Comparison of ENCODE assay signal across 12 mouse cellular contexts in genomic region chr11:117952174-117952933, GRCm38 (mm10). TPM values are rescaled to one million over a fixed set of nuclear protein-coding genes. Genes with fewer than 3 reads are reported as not detected.
DNase-seq lines count a peak whose midpoint lies in the region; ATAC-seq lines count a peak whose summit lies in the region.
"Had no signal": no experiment of that assay in that cellular context is flagged by ENCODE, and none has a peak within 500 bp of the region (broad histone marks: within the 10 kb centered on the region; RNA-seq: fewer than 3 reads in every experiment).

No protein-coding gene starts in this region.

- H3K36me3 ChIP-seq in midbrain, embryonic 10.5 days, result no peaks in the 10 kb centered on the region
- no peaks in the 10 kb centered on the region for H3K36me3 ChIP-seq in midbrain, embryonic 14.5 days (ENCODE audit: control insufficient read depth, insufficient read depth, low read length)
- no peaks in the 10 kb centered on the region for H3K36me3 ChIP-seq in forebrain, embryonic 16.5 days (ENCODE audit: control insufficient read depth, insufficient read depth)
- H3K36me3 ChIP-seq: embryonic facial prominence, embryonic 13.5 days; hindbrain, embryonic 12.5 days had no signal

- WGBS in midbrain, embryonic 10.5 days, result 75% methylated on average over 9 of the region's 9 CpGs
- WGBS in midbrain, embryonic 14.5 days, result 76% methylated on average over 9 of the region's 9 CpGs
- 74% methylated on average over 9 of the region's 9 CpGs for WGBS in forebrain, embryonic 16.5 days

- peaks cover 58% of the 10 kb centered on the region for H3K4me1 ChIP-seq in midbrain, embryonic 10.5 days
- peaks cover 6% of the 10 kb centered on the region; the same call in 1 of the 2 replicates for H3K4me1 ChIP-seq in midbrain, embryonic 14.5 days (ENCODE audit: control insufficient read depth, insufficient read depth, low read length)
- H3K4me1 ChIP-seq in forebrain, embryonic 16.5 days (replicated peaks; ENCODE audit: control insufficient read depth, insufficient read depth, low read length), result peaks cover 20% of the 10 kb centered on the region

- H3K4me3 ChIP-seq in midbrain, embryonic 10.5 days, result no peak overlapping the region
- H3K4me3 ChIP-seq in midbrain, embryonic 14.5 days (replicated peaks; ENCODE audit: low read depth, low read length), result no peak overlapping the region
- no peak overlapping the region for H3K4me3 ChIP-seq in forebrain, embryonic 16.5 days (replicated peaks; ENCODE audit: low read length)
- H3K4me3 ChIP-seq: embryonic facial prominence, embryonic 13.5 days; hindbrain, embryonic 12.5 days had no signal

- DNase-seq in midbrain, embryonic 10.5 days (ENCODE audit: low spot score), result no peak
- no peak for DNase-seq in midbrain, embryonic 14.5 days
- DNase-seq in induced T-regulatory cell, adult 2 months (ENCODE audit: low read depth), result peak; percentile 91
- DNase-seq in spleen, adult 18-20 months, result peak; percentile 82 to 85
- no peak for DNase-seq in embryo, embryonic 10 days (ENCODE audit: low spot score)
- no peak for DNase-seq in right cerebral cortex, postnatal 10 days (ENCODE audit: low spot score in 2 of 2)
- DNase-seq: adrenal gland, postnatal 25 days; cerebellum, adult 2 months; right cerebral cortex, postnatal 25 days had no signal

- H3K9ac ChIP-seq in midbrain, embryonic 14.5 days (replicated peaks; ENCODE audit: low read length), result no peak overlapping the region
- H3K9ac ChIP-seq in forebrain, embryonic 16.5 days (replicated peaks; ENCODE audit: low read depth, low read length), result no peak overlapping the region
- H3K9ac ChIP-seq: embryonic facial prominence, embryonic 13.5 days; hindbrain, embryonic 12.5 days had no signal

- no peaks in the 10 kb centered on the region for H3K9me3 ChIP-seq in midbrain, embryonic 10.5 days (replicated peaks)
- H3K9me3 ChIP-seq in midbrain, embryonic 14.5 days (ENCODE audit: control insufficient read depth, low read length), result no peaks in the 10 kb centered on the region
- no peaks in the 10 kb centered on the region for H3K9me3 ChIP-seq in forebrain, embryonic 16.5 days (ENCODE audit: control insufficient read depth, low read length)
- H3K9me3 ChIP-seq: embryonic facial prominence, embryonic 13.5 days; hindbrain, embryonic 12.5 days had no signal

- no peak overlapping the region for H3K4me2 ChIP-seq in midbrain, embryonic 14.5 days (ENCODE audit: low read length)
- H3K4me2 ChIP-seq in forebrain, embryonic 16.5 days (ENCODE audit: low read length), result no peak overlapping the region
- H3K4me2 ChIP-seq: embryonic facial prominence, embryonic 13.5 days; hindbrain, embryonic 12.5 days had no signal

- peak overlapping the region; percentile 47; the same call in 1 of the 2 replicates for H3K27ac ChIP-seq in midbrain, embryonic 10.5 days (replicated peaks)
- no peak overlapping the region for H3K27ac ChIP-seq in midbrain, embryonic 14.5 days (replicated peaks; ENCODE audit: low read depth, low read length)
- no peak overlapping the region for H3K27ac ChIP-seq in forebrain, embryonic 16.5 days (ENCODE audit: low read length)
- H3K27ac ChIP-seq: embryonic facial prominence, embryonic 13.5 days; hindbrain, embryonic 12.5 days had no signal

- H3K27me3 ChIP-seq in midbrain, embryonic 10.5 days (ENCODE audit: low read depth, poor library complexity, severe bottlenecking), result peaks cover 60% of the 10 kb centered on the region
- no peaks in the 10 kb centered on the region; the same call in 1 of the 2 replicates for H3K27me3 ChIP-seq in midbrain, embryonic 14.5 days (ENCODE audit: control insufficient read depth, insufficient read depth, low read length)
- H3K27me3 ChIP-seq in forebrain, embryonic 16.5 days (replicated peaks; ENCODE audit: control insufficient read depth, insufficient read depth, low read length), result 0 out of 2 replicates have a peak, but pooled peaks cover 3% of the 10 kb centered on the region

- no peak for ATAC-seq in midbrain, embryonic 14.5 days (ENCODE audit: low FRiP score, low TSS enrichment)
- no peak for ATAC-seq in forebrain, embryonic 16.5 days

RNA-seq across cellular contexts. Expression of gene Socs3, which starts 17.5 kb away (rescaled TPM):
- polyA plus RNA-seq in midbrain, embryonic 10.5 days (2016; fragmentation: Nextera tagmentation; extraction: Ambion mirVana), result 14.1 and 14.3 TPM in 2 replicates
- 4.3 and 7.2 TPM in 2 replicates for polyA plus RNA-seq in midbrain, embryonic 14.5 days (2014; fragmentation: Nextera tagmentation; extraction: Ambion mirVana)
- 11.7 and 13.7 TPM in 2 replicates for polyA plus RNA-seq in forebrain, embryonic 16.5 days (2015; fragmentation: Nextera tagmentation; extraction: Ambion mirVana)

RNA-seq across cellular contexts. Expression of gene Pgs1, which starts 33.7 kb away (rescaled TPM):
- polyA plus RNA-seq in midbrain, embryonic 10.5 days (2016; fragmentation: Nextera tagmentation; extraction: Ambion mirVana), result 45.0 and 46.3 TPM in 2 replicates
- 47.9 and 51.4 TPM in 2 replicates for polyA plus RNA-seq in midbrain, embryonic 14.5 days (2014; fragmentation: Nextera tagmentation; extraction: Ambion mirVana)
- polyA plus RNA-seq in forebrain, embryonic 16.5 days (2015; fragmentation: Nextera tagmentation; extraction: Ambion mirVana), result 56.9 and 58.1 TPM in 2 replicates

Comparison
In these comparisons a context has a peak if more than half of its experiments do, and no peak if none do; other contexts are left out.
1. DNase-seq: peak in induced T-regulatory cell, adult 2 months (single experiment) and spleen, adult 18-20 months (2 of 2); none in midbrain, embryonic 10.5 days (single experiment), midbrain, embryonic 14.5 days (single experiment), embryo, embryonic 10 days (single experiment) and right cerebral cortex, postnatal 10 days (0 of 2).